Mouse (Mus musculus) left cerebral cortex, postnatal 25 days (tissue): Measurements from ENCODE around the gene AC124108.1. TPM values are rescaled to one million over a fixed set of nuclear protein-coding genes. Genes with fewer than 3 reads are reported as not detected.

Experiments used
- DNase-seq, 2 experiments: peaks; one replicate each; pipeline ENCODE4 v3.0.0; 2022; ENCODE audit warnings: low spot score in 2 of 2, mixed read lengths in 1 of 2
- intact Hi-C: fragments of 180-260 bp; cut with DNase I; formaldehyde crosslinking; loops from one replicate; pipeline ENCODE4 v1.15.1; 2025
- total RNA-seq, 2 experiments: library from RNA; stranded (reverse); gene quantifications; 2 replicates each; pipeline ENCODE4 v1.2.3; 2021

Gene AC124108.1
- total RNA-seq: 1 to 10 TPM; 4.7 to 5.8 TPM

- DNase-seq: peak in 1 of 2 experiments; percentile 19
- intact Hi-C loops: no loop called here
These were observed at the start of gene AC124108.1, which contains the start of gene Lemd1 for GRCm38 (mm10) chr1:132191093-132191785. TSS of gene AC124108.1 (plus strand) at chr1:132191457. TSS of gene Lemd1 (plus strand) at chr1:132191431.

GRCm38 (mm10) chr1:132141753-132142152 is 49.5 kb upstream of the AC124108.1 start:
- DNase-seq: no peak
- intact Hi-C loops: no loop called here

GRCm38 (mm10) chr1:132143079-132143478 is 48.2 kb upstream of the AC124108.1 start:
- DNase-seq: no peak
- intact Hi-C loops: no loop called here

GRCm38 (mm10) chr1:132143730-132144129 is 47.5 kb upstream of the AC124108.1 start:
- intact Hi-C loops: no loop called here
- peak; percentile 21 to 82 for DNase-seq

- intact Hi-C loops: no loop called here
- DNase-seq: peak; percentile 76 to 91
These were observed 47.0 kb upstream of the AC124108.1 start for GRCm38 (mm10) chr1:132144223-132144622.

GRCm38 (mm10) chr1:132144837-132145236 is 46.4 kb upstream of the AC124108.1 start:
- intact Hi-C loops: no loop called here
- DNase-seq: no peak

- intact Hi-C loops: no loop called here
- no peak for DNase-seq
These were observed 45.1 kb upstream of the AC124108.1 start for GRCm38 (mm10) chr1:132145973-132146685.

GRCm38 (mm10) chr1:132149410-132149809 is 41.8 kb upstream of the AC124108.1 start:
- no peak for DNase-seq
- intact Hi-C loops: no loop called here

- no peak for DNase-seq
- intact Hi-C loops: no loop called here
These were observed 41.1 kb upstream of the AC124108.1 start for GRCm38 (mm10) chr1:132150171-132150570.

GRCm38 (mm10) chr1:132150817-132151601 is 40.2 kb upstream of the AC124108.1 start:
- intact Hi-C loops: no loop called here
- no peak for DNase-seq

- no peak for DNase-seq
- intact Hi-C loops: no loop called here
These were observed 39.3 kb upstream of the AC124108.1 start for GRCm38 (mm10) chr1:132151908-132152307.

GRCm38 (mm10) chr1:132153086-132153690 is 38.1 kb upstream of the AC124108.1 start:
- intact Hi-C loops: no loop called here
- no peak for DNase-seq

GRCm38 (mm10) chr1:132153691-132154090 is 37.6 kb upstream of the AC124108.1 start:
- intact Hi-C loops: no loop called here
- DNase-seq: peak in 1 of 2 experiments; percentile 35

- intact Hi-C loops: loop anchor here (1.0 to 5.0 kb wide), 4 partner anchors 34 to 201 kb away; no protein-coding TSS in a partner anchor
- peak; percentile 81 to 85 for DNase-seq
These were observed 35.5 kb upstream of the AC124108.1 start for GRCm38 (mm10) chr1:132155737-132156136.

GRCm38 (mm10) chr1:132157016-132157781 is 34.1 kb upstream of the AC124108.1 start:
- DNase-seq: peak; percentile 90
- intact Hi-C loops: loop anchor here (1.0 to 5.0 kb wide), 4 partner anchors 54 to 200 kb away; no protein-coding TSS in a partner anchor

GRCm38 (mm10) chr1:132157808-132158207 is 33.4 kb upstream of the AC124108.1 start:
- intact Hi-C loops: loop anchor here (1.0 to 5.0 kb wide), 4 partner anchors 53 to 199 kb away; no protein-coding TSS in a partner anchor
- DNase-seq: no peak

- DNase-seq: no peak
- intact Hi-C loops: loop anchor here (5.0 kb wide), 1 partner anchor 149 kb away; no protein-coding TSS in a partner anchor
These were observed 32.5 kb upstream of the AC124108.1 start for GRCm38 (mm10) chr1:132158741-132159140.

- no peak for DNase-seq
- intact Hi-C loops: loop anchor here (5.0 kb wide), 1 partner anchor 148 kb away; no protein-coding TSS in a partner anchor
These were observed 31.6 kb upstream of the AC124108.1 start for GRCm38 (mm10) chr1:132159681-132160080.
